Mouse (Mus musculus) forebrain, postnatal 0 days (tissue): Measurements from ENCODE around the gene Slc47a1. TPM values are rescaled to one million over a fixed set of nuclear protein-coding genes. Genes with fewer than 3 reads are reported as not detected.
A peak's percentile ranks its signal among the peaks of the same experiment; 100 is the strongest.

Source experiments
- ATAC-seq: fragments of 200-750 bp; cut with Nextera tagmentation; 2 replicates; pipeline ENCODE4 v1.8.0; 2017; ENCODE audit warnings: mild to moderate bottlenecking, moderate library complexity
- DNase-seq: peaks from one replicate; pipeline ENCODE4 v3.0.0-alpha.2; 2015
- H3K27ac ChIP-seq: fragments of 300-500 bp; sonication (generic); 2 replicates; pipeline ENCODE4 v1.5.1; 2014; ENCODE audit warnings: low read depth, mild to moderate bottlenecking, antibody characterized with exemption, low read length, moderate library complexity, mixed read lengths
- H3K27me3 ChIP-seq: fragments of 300-500 bp; sonication (generic); 2 replicates; pipeline ENCODE4 v1.6.1; 2014; ENCODE audit warnings: mild to moderate bottlenecking, low read length, mixed read lengths; ENCODE audit not compliant: insufficient read depth
- H3K36me3 ChIP-seq: fragments of 300-500 bp; sonication (generic); 2 replicates; pipeline ENCODE4 v1.6.1; 2014; ENCODE audit warnings: mild to moderate bottlenecking, moderate library complexity; ENCODE audit not compliant: insufficient read depth
- H3K4me1 ChIP-seq: fragments of 300-500 bp; sonication (generic); 2 replicates; pipeline ENCODE4 v1.6.1; 2014; ENCODE audit warnings: antibody characterized with exemption; ENCODE audit not compliant: insufficient read depth
- H3K4me2 ChIP-seq: fragments of 300-500 bp; sonication (generic); 2 replicates; pipeline ENCODE4 v1.6.1; 2014; ENCODE audit warnings: low read depth, mild to moderate bottlenecking, moderate library complexity
- H3K4me3 ChIP-seq: fragments of 300-500 bp; sonication (generic); 2 replicates; pipeline ENCODE4 v1.5.1; 2014; ENCODE audit warnings: low read depth, low read length, mixed read lengths
- H3K9ac ChIP-seq: fragments of 300-500 bp; sonication (generic); 2 replicates; pipeline ENCODE4 v1.6.1; 2014; ENCODE audit warnings: mild to moderate bottlenecking
- H3K9me3 ChIP-seq: fragments of 300-500 bp; sonication (generic); 2 replicates; pipeline ENCODE4 v1.6.1; 2016; ENCODE audit warnings: low read length
- CTCF ChIP-seq: sonication (generic); IDR thresholded peaks from 2 replicates; pipeline ENCODE4 v1.5.1; 2016; ENCODE audit warnings: antibody characterized with exemption, control low read depth, low read depth
- WGBS: fragments of 180-500 bp; shearing (Covaris S2); extraction: QIAGEN DNeasy Blood & Tissue Kit; methylation state at CpG from one replicate; pipeline ENCODE4 v1.1.7; 2014; 5-methylcytosine and 5-hydroxymethylcytosine counted together
- polyA plus RNA-seq: library from polyadenylated mRNA; unstranded; fragments of >200 nt; fragmentation: Nextera tagmentation; extraction: Ambion mirVana; gene quantifications from 2 replicates; pipeline ENCODE4 v1.2.1, GENCODE M21; 2015
- total RNA-seq: library from RNA; depleted of rRNA; stranded (reverse); fragments of >200 nt; gene quantifications from 2 replicates; pipeline ENCODE4 v1.2.3, GENCODE M21; 2014

Gene Slc47a1
- total and polyA plus RNA-seq, 2 experiments from 2014 or later = 0.75 to 2.3 TPM

- TF ChIP-seq CTCF = no peak
- Histone ChIP-seq H3K9me3 (no peaks in the 10 kb centered on the region), H3K4me2 (no peak overlapping the region), H3K27ac (no peak overlapping the region), H3K27me3 (no peaks in the 10 kb centered on the region), H3K36me3 (no peaks in the 10 kb centered on the region), H3K4me3 (no peak overlapping the region), H3K9ac (no peak overlapping the region), H3K4me1 (no peaks in the 10 kb centered on the region)
- DNase-seq (no peak), ATAC-seq (no peak)
- WGBS = 72% methylated on average over 6 of the region's 6 CpGs
These were observed 22.0 kb downstream of the Slc47a1 start for GRCm38 (mm10) chr11:61356111-61356510.

- Histone ChIP-seq H3K9me3 (no peaks in the 10 kb centered on the region), H3K4me3 (no peak overlapping the region), H3K27me3 (no peaks in the 10 kb centered on the region), H3K4me2 (no peak overlapping the region), H3K36me3 (no peaks in the 10 kb centered on the region), H3K4me1 (no peaks in the 10 kb centered on the region), H3K9ac (no peak overlapping the region), H3K27ac (no peak overlapping the region)
- ATAC-seq (no peak), DNase-seq (no peak)
- TF ChIP-seq CTCF = no peak
- 82% methylated on average over 5 of the region's 5 CpGs for WGBS
These were observed 22.8 kb downstream of the Slc47a1 start for GRCm38 (mm10) chr11:61355351-61355750.

- no peak overlapping the region for H3K4me2 ChIP-seq
- H3K9ac ChIP-seq = no peak overlapping the region
- TF ChIP-seq CTCF = no peak
- H3K9me3 ChIP-seq = no peaks in the 10 kb centered on the region
- DNase-seq = no peak
- H3K4me1 ChIP-seq = no peaks in the 10 kb centered on the region
- H3K36me3 ChIP-seq = no peaks in the 10 kb centered on the region
- no peak overlapping the region for H3K27ac ChIP-seq
- 82% methylated on average over 6 of the region's 6 CpGs for WGBS
- no peak overlapping the region for H3K4me3 ChIP-seq
- no peak for ATAC-seq
- no peaks in the 10 kb centered on the region for H3K27me3 ChIP-seq
These were observed 23.8 kb downstream of the Slc47a1 start for GRCm38 (mm10) chr11:61354346-61354745.

GRCm38 (mm10) chr11:61353038-61353437 lies 25.1 kb downstream of the Slc47a1 start:
- 83% methylated on average over 2 of the region's 2 CpGs for WGBS

GRCm38 (mm10) chr11:61352138-61352651 lies 25.9 kb downstream of the Slc47a1 start:
- Histone ChIP-seq H3K9ac (no peak overlapping the region), H3K27me3 (no peaks in the 10 kb centered on the region), H3K27ac (no peak overlapping the region), H3K36me3 (no peaks in the 10 kb centered on the region), H3K4me1 (no peaks in the 10 kb centered on the region), H3K9me3 (no peaks in the 10 kb centered on the region), H3K4me3 (no peak overlapping the region), H3K4me2 (no peak overlapping the region)
- no peak for TF ChIP-seq CTCF
- 60% methylated on average over 9 of the region's 9 CpGs for WGBS
- no peak for ATAC-seq
- no peak for DNase-seq

More at GRCm38 (mm10) chr11:61353038-61353437, 25.1 kb downstream of the Slc47a1 start:
- no peak overlapping the region for H3K4me2 ChIP-seq
- no peak for ATAC-seq
- H3K27me3 ChIP-seq = no peaks in the 10 kb centered on the region
- no peak overlapping the region for H3K9ac ChIP-seq
- no peaks in the 10 kb centered on the region for H3K9me3 ChIP-seq
- H3K27ac ChIP-seq = no peak overlapping the region
- H3K36me3 ChIP-seq = no peaks in the 10 kb centered on the region
- H3K4me1 ChIP-seq = no peaks in the 10 kb centered on the region
- DNase-seq = no peak
- H3K4me3 ChIP-seq = no peak overlapping the region
- no peak for TF ChIP-seq CTCF

GRCm38 (mm10) chr11:61349337-61349736 lies 28.8 kb downstream of the Slc47a1 start:
- Histone ChIP-seq H3K9ac (no peak overlapping the region), H3K27me3 (0 out of 2 replicates have a peak, but pooled peaks cover under 1% of the 10 kb centered on the region), H3K4me3 (no peak overlapping the region), H3K4me1 (no peaks in the 10 kb centered on the region), H3K4me2 (no peak overlapping the region), H3K27ac (no peak overlapping the region), H3K9me3 (no peaks in the 10 kb centered on the region), H3K36me3 (no peaks in the 10 kb centered on the region)
- WGBS = 12% methylated on average over 8 of the region's 8 CpGs
- TF ChIP-seq CTCF = peak; percentile 59
- ATAC-seq (no peak), DNase-seq (peak; percentile 23)

GRCm38 (mm10) chr11:61346133-61346532 lies 32.0 kb downstream of the Slc47a1 start:
- Histone ChIP-seq H3K9ac (no peak overlapping the region), H3K36me3 (no peaks in the 10 kb centered on the region), H3K27me3 (peaks cover 25% of the 10 kb centered on the region), H3K4me3 (no peak overlapping the region), H3K27ac (no peak overlapping the region), H3K4me2 (no peak overlapping the region), H3K9me3 (no peaks in the 10 kb centered on the region), H3K4me1 (no peaks in the 10 kb centered on the region)
- DNase-seq (no peak), ATAC-seq (no peak)
- WGBS = 68% methylated on average over 8 of the region's 8 CpGs
- peak; percentile 29 for TF ChIP-seq CTCF
